Mouse (Mus musculus): ENCODE data around the gene Ankmy1. TPM values are rescaled to one million over a fixed set of nuclear protein-coding genes. Genes with fewer than 3 reads are reported as not detected.
A peak's percentile ranks its signal among the peaks of the same experiment; 100 is the strongest.

Gene Ankmy1
- polyA plus RNA-seq, 1 experiment from 2014 or later, result 1.1 TPM

- ATAC-seq (ENCODE audit: low FRiP score, low TSS enrichment), result no peak
Measured at GRCm38 (mm10) chr1:92916725-92917124, 14.0 kb upstream of the Ankmy1 start.

GRCm38 (mm10) chr1:92914993-92915392, 12.3 kb upstream of the Ankmy1 start:
- Histone ChIP-seq H3K36me3 (ENCODE audit: control insufficient read depth, insufficient read depth, low read length) (peaks cover 58% of the 10 kb centered on the region), H3K4me3 (ENCODE audit: low read length) (no peak overlapping the region), H3K27me3 (ENCODE audit: control insufficient read depth, insufficient read depth, low read length) (no peaks in the 10 kb centered on the region), H3K27ac (ENCODE audit: low read depth, low read length) (no peak overlapping the region), H3K9me3 (ENCODE audit: control insufficient read depth, low read length) (no peaks in the 10 kb centered on the region), H3K9ac (ENCODE audit: low read depth, low read length) (no peak overlapping the region), H3K4me2 (replicated peaks; ENCODE audit: low read depth, low read length) (no peak overlapping the region), H3K4me1 (ENCODE audit: control insufficient read depth, insufficient read depth, low read length) (peaks cover 11% of the 10 kb centered on the region; the same call in 1 of the 2 replicates)
- WGBS, result 90% methylated on average over 11 of the region's 11 CpGs
- ATAC-seq (ENCODE audit: low FRiP score, low TSS enrichment), result no peak

More at GRCm38 (mm10) chr1:92916725-92917124, 14.0 kb upstream of the Ankmy1 start:
- H3K27me3 ChIP-seq (ENCODE audit: control insufficient read depth, insufficient read depth, low read length), result no peaks in the 10 kb centered on the region
- H3K9ac ChIP-seq (ENCODE audit: low read depth, low read length), result no peak overlapping the region
- H3K27ac ChIP-seq (ENCODE audit: low read depth, low read length), result no peak overlapping the region
- WGBS, result 94% methylated on average over 9 of the region's 9 CpGs
- H3K36me3 ChIP-seq (ENCODE audit: control insufficient read depth, insufficient read depth, low read length), result peaks cover 63% of the 10 kb centered on the region
- H3K4me2 ChIP-seq (replicated peaks; ENCODE audit: low read depth, low read length), result no peak overlapping the region
- no peak overlapping the region for H3K4me3 ChIP-seq (ENCODE audit: low read length)
- H3K4me1 ChIP-seq (ENCODE audit: control insufficient read depth, insufficient read depth, low read length), result peaks cover 7% of the 10 kb centered on the region; the same call in 1 of the 2 replicates
- no peaks in the 10 kb centered on the region for H3K9me3 ChIP-seq (ENCODE audit: control insufficient read depth, low read length)

DNA sequence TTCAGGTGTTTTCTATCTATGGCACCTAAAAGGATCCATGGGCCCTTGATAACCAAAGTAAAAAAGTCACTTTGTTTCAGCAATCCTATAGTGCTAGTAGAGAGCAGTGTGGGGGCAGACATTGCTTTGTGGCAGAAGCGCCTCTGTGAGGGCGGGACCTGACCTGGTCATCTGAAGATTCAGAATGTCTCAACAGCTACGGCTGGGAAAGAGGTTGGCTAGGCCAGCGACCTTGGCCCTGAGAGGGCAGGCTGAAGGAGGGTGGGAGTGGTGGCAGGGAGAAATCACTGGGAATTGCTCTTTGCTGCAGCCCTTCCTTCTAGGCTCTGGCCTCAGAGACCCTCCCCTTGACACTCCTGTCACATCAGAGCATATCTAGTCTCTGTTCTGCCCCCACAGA, 11.5 kb upstream of the Ankmy1 start:
- Histone ChIP-seq H3K9me3 (ENCODE audit: control insufficient read depth, low read length) (no peaks in the 10 kb centered on the region), H3K4me2 (replicated peaks; ENCODE audit: low read depth, low read length) (no peak overlapping the region), H3K27ac (ENCODE audit: low read depth, low read length) (no peak overlapping the region), H3K4me3 (ENCODE audit: low read length) (no peak overlapping the region), H3K9ac (ENCODE audit: low read depth, low read length) (no peak overlapping the region), H3K36me3 (ENCODE audit: control insufficient read depth, insufficient read depth, low read length) (peaks cover 51% of the 10 kb centered on the region), H3K27me3 (ENCODE audit: control insufficient read depth, insufficient read depth, low read length) (no peaks in the 10 kb centered on the region), H3K4me1 (ENCODE audit: control insufficient read depth, insufficient read depth, low read length) (peaks cover 16% of the 10 kb centered on the region; the same call in 1 of the 2 replicates)
- WGBS, result 76% methylated on average over 4 of the region's 4 CpGs
- ATAC-seq (ENCODE audit: low FRiP score, low TSS enrichment), result no peak

GRCm38 (mm10) chr1:92912286-92912685, 9.6 kb upstream of the Ankmy1 start:
- H3K9me3 ChIP-seq (ENCODE audit: control insufficient read depth, low read length), result no peaks in the 10 kb centered on the region
- H3K4me1 ChIP-seq (ENCODE audit: control insufficient read depth, insufficient read depth, low read length), result peaks cover 22% of the 10 kb centered on the region; the same call in 1 of the 2 replicates
- WGBS, result 44% methylated on average over 1 of the region's 1 CpGs
- peak overlapping the region; percentile 59; the same call in 1 of the 2 replicates for H3K4me3 ChIP-seq (ENCODE audit: low read length)
- peaks cover 32% of the 10 kb centered on the region for H3K36me3 ChIP-seq (ENCODE audit: control insufficient read depth, insufficient read depth, low read length)
- H3K9ac ChIP-seq (ENCODE audit: low read depth, low read length), result peak overlapping the region; percentile 92; the same call in 1 of the 2 replicates
- no peak overlapping the region for H3K27ac ChIP-seq (ENCODE audit: low read depth, low read length)
- ATAC-seq (ENCODE audit: low FRiP score, low TSS enrichment), result no peak
- peak overlapping the region; percentile 63; the same call in 1 of the 2 replicates for H3K4me2 ChIP-seq (replicated peaks; ENCODE audit: low read depth, low read length)
- no peaks in the 10 kb centered on the region for H3K27me3 ChIP-seq (ENCODE audit: control insufficient read depth, insufficient read depth, low read length)

DNA sequence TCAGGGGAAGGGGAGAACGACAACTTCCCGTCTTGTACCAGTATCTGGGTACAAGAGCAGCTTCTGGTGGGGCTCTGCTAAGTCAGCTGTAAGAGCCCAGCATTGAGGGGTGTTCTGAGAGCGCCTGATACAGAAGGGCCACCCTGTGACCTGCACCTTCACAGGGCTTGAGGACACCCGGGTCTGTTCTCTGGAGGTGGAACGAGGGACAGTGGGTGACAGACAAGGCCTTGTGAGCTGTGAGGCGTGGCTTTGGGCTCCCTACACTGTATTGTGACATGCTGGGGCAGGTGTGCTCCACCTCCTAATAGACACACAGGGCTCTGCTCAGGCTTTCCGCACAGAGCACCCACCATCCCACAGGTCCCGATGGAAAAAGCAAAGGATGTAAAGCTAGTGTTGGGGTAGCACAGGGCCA, 9.0 kb upstream of the Ankmy1 start:
- no peak for ATAC-seq (ENCODE audit: low FRiP score, low TSS enrichment)
- Histone ChIP-seq H3K4me2 (replicated peaks; ENCODE audit: low read depth, low read length) (peak overlapping the region; percentile 63), H3K9ac (ENCODE audit: low read depth, low read length) (peak overlapping the region; percentile 92), H3K4me1 (ENCODE audit: control insufficient read depth, insufficient read depth, low read length) (peaks cover 22% of the 10 kb centered on the region; the same call in 1 of the 2 replicates), H3K36me3 (ENCODE audit: control insufficient read depth, insufficient read depth, low read length) (peaks cover 26% of the 10 kb centered on the region), H3K27ac (ENCODE audit: low read depth, low read length) (no peak overlapping the region), H3K27me3 (ENCODE audit: control insufficient read depth, insufficient read depth, low read length) (no peaks in the 10 kb centered on the region), H3K9me3 (ENCODE audit: control insufficient read depth, low read length) (no peaks in the 10 kb centered on the region), H3K4me3 (ENCODE audit: low read length) (peak overlapping the region; percentile 59)
- 39% methylated on average over 8 of the region's 8 CpGs for WGBS

- under 1% methylated on average over 51 of the region's 85 CpGs for WGBS
- peak; percentile 13 for ATAC-seq (ENCODE audit: low FRiP score, low TSS enrichment)
- peaks cover 26% of the 10 kb centered on the region; the same call in 1 of the 2 replicates for H3K4me1 ChIP-seq (ENCODE audit: control insufficient read depth, insufficient read depth, low read length)
Measured at GRCm38 (mm10) chr1:92910925-92911720, 8.4 kb upstream of the Ankmy1 start.

DNA sequence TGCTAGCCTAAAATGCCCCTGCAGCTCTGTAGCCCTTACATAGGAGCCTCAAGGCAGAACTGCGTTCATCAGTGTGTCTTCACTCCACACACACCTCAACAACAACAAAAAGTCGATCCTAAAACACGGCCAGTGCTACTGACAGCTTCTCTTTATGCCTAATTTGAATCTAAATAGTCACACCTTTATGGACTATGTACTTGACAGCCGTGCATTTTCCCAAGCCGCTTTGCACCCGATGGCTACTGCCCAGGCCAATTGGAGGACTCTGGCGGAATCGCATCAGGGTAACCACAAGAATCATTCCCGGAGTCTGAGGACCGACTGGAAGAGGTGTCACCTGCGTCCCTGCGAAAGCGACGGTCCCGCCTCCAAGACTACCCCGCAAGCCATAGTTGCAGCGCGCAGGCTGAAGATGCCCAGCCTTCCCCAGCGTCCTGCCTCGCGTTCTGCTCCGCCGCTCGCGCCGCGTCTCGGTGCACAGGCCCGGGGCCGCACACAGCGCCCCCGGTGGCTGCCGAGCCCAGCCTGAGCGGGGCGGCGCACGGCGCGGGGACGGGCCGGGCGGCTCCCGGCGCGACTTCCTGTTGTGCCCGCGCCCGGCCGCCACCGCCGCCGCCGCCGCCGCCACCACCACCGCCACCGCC, 7.7 kb upstream of the Ankmy1 start, which contains the start of gene Rnpepl1:
TSS of gene Rnpepl1 (plus strand) at position 545 of the 647 bp plus-strand sequence.
- no peaks in the 10 kb centered on the region for H3K27me3 ChIP-seq (ENCODE audit: control insufficient read depth, insufficient read depth, low read length)
- H3K9ac ChIP-seq (ENCODE audit: low read depth, low read length), result peak within 1 kb of the TSS; percentile 92
- WGBS, result under 1% methylated on average over 35 of the region's 57 CpGs
- no peaks in the 10 kb centered on the region for H3K9me3 ChIP-seq (ENCODE audit: control insufficient read depth, low read length)
- H3K4me2 ChIP-seq (replicated peaks; ENCODE audit: low read depth, low read length), result peak within 1 kb of the TSS; percentile 63
- peaks cover 26% of the 10 kb centered on the region; the same call in 1 of the 2 replicates for H3K4me1 ChIP-seq (ENCODE audit: control insufficient read depth, insufficient read depth, low read length)
- H3K36me3 ChIP-seq (ENCODE audit: control insufficient read depth, insufficient read depth, low read length), result peaks cover 12% of the 10 kb centered on the region
- peak; percentile 44 for ATAC-seq (ENCODE audit: low FRiP score, low TSS enrichment)
- H3K4me3 ChIP-seq (ENCODE audit: low read length), result peak within 1 kb of the TSS; percentile 59
- H3K27ac ChIP-seq (ENCODE audit: low read depth, low read length), result peak within 1 kb of the TSS; percentile 76

More at GRCm38 (mm10) chr1:92910925-92911720, 8.4 kb upstream of the Ankmy1 start:
- Histone ChIP-seq H3K4me3 (ENCODE audit: low read length) (peak overlapping the region; percentile 59), H3K27ac (ENCODE audit: low read depth, low read length) (peak overlapping the region; percentile 76), H3K36me3 (ENCODE audit: control insufficient read depth, insufficient read depth, low read length) (peaks cover 20% of the 10 kb centered on the region), H3K9ac (ENCODE audit: low read depth, low read length) (peak overlapping the region; percentile 92), H3K4me2 (replicated peaks; ENCODE audit: low read depth, low read length) (peak overlapping the region; percentile 63), H3K9me3 (ENCODE audit: control insufficient read depth, low read length) (no peaks in the 10 kb centered on the region), H3K27me3 (ENCODE audit: control insufficient read depth, insufficient read depth, low read length) (no peaks in the 10 kb centered on the region)

GRCm38 (mm10) chr1:92909068-92909467, 6.4 kb upstream of the Ankmy1 start:
- Histone ChIP-seq H3K4me3 (ENCODE audit: low read length) (no peak overlapping the region), H3K27ac (ENCODE audit: low read depth, low read length) (no peak overlapping the region), H3K27me3 (ENCODE audit: control insufficient read depth, insufficient read depth, low read length) (no peaks in the 10 kb centered on the region), H3K9ac (ENCODE audit: low read depth, low read length) (no peak overlapping the region), H3K9me3 (ENCODE audit: control insufficient read depth, low read length) (no peaks in the 10 kb centered on the region), H3K4me2 (replicated peaks; ENCODE audit: low read depth, low read length) (no peak overlapping the region), H3K36me3 (ENCODE audit: control insufficient read depth, insufficient read depth, low read length) (peaks cover 4% of the 10 kb centered on the region; the same call in 1 of the 2 replicates), H3K4me1 (ENCODE audit: control insufficient read depth, insufficient read depth, low read length) (peaks cover 26% of the 10 kb centered on the region; the same call in 1 of the 2 replicates)
- no peak for ATAC-seq (ENCODE audit: low FRiP score, low TSS enrichment)
- 69% methylated on average over 4 of the region's 4 CpGs for WGBS

Measured in kidney, embryonic 14.5 days (tissue).